Mouse (Mus musculus): ENCODE data around the gene Usp48. TPM values are rescaled to one million over a fixed set of nuclear protein-coding genes. Genes with fewer than 3 reads are reported as not detected.

The Usp48 gene
- total RNA-seq (2014; fragmentation: Nextera tagmentation) (152 and 206 TPM in 2 replicates), total RNA-seq (2017) (126 and 137 TPM in 2 replicates), polyA plus RNA-seq (2012) (30.1 and 71.2 TPM in 2 replicates)

DNA sequence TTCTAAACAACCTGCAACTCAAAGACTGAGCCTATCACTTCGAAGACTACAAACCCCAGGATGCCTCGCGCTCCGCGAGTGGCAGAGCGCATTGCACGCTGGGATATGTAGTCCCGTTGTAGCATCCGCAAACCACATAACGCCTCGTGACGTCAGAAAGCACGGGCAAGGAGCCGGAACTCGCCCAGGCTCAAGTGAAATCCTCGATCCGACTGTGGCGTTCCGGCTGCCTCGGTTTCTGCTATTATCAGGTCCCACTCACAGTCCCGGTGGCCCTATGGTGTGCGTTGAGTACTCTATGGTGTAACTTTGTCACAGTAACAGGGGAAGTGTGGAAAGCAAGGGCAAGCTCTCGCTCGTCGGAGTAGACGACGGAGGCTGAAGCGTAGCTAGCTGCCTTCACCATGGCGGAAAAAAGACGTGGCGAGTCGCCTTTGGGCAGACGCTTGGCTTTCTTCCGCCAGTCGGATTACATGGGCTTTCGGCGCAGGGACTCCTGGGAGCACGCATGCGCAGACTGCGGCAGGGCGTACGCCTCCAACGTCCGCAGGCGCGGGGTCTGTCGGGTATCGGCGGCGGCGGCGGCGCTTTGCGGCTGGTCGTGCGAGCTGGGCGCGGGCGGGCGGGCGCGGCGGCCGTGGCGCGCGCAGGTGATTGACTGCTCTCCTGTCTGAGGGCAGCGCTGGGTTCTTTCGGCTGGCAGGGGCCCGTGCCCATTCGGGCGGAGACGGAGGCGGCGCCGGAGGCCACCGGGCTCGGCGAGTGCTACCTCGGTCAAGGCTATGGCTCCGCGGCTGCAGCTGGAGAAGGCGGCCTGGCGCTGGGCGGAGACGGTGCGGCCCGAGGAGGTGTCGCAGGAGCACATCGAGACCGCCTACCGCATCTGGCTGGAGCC lies at the start of gene Usp48:
TSS of gene Usp48 (plus strand) at position 155 of the 895 bp plus-strand sequence.
- ATAC-seq (ENCODE audit: extremely low read depth, insufficient number of reproducible peaks, low FRiP score, poor library complexity, severe bottlenecking) (peak; percentile 85), DNase-seq (ENCODE audit: low spot score) (peak; percentile 91)
- Histone ChIP-seq H3K9me3 (replicated peaks) (no peaks in the 10 kb centered on the region), H3K27me3 (ENCODE audit: insufficient read depth, low read length) (peaks cover 5% of the 10 kb centered on the region; the same call in 1 of the 2 replicates), H3K36me3 (replicated peaks) (peaks cover 26% of the 10 kb centered on the region), H3K4me1 (ENCODE audit: insufficient read depth, low read depth, low read length) (peaks cover 36% of the 10 kb centered on the region), H3K4me3 (ENCODE audit: low read depth, low read length) (peak within 1 kb of the TSS; percentile 100)
- TF ChIP-seq GATA1 (IDR thresholded peaks at IDR 0.05; ENCODE audit: borderline replicate concordance, low read length), result no peak
- TF ChIP-seq POLR2AphosphoS5 (IDR thresholded peaks at IDR 0.05; ENCODE audit: insufficient replicate concordance, low read depth, low read length), result peak; percentile 86; the same call in 1 of the 2 replicates

- peaks cover 4% of the 10 kb centered on the region; the same call in 1 of the 2 replicates for H3K27me3 ChIP-seq (ENCODE audit: insufficient read depth, low read length)
- no peaks in the 10 kb centered on the region for H3K36me3 ChIP-seq (replicated peaks)
- no peak for TF ChIP-seq GATA1 (IDR thresholded peaks at IDR 0.05; ENCODE audit: borderline replicate concordance, low read length)
- no peak for TF ChIP-seq POLR2AphosphoS5 (IDR thresholded peaks at IDR 0.05; ENCODE audit: insufficient replicate concordance, low read depth, low read length)
- no peak for TF ChIP-seq TAL1 (conservative IDR thresholded peaks at IDR 0.05; ENCODE audit: low read depth, low read length)
- TF ChIP-seq GATA2 (IDR thresholded peaks at IDR 0.05; ENCODE audit: borderline replicate concordance, low read depth, low read length), result no peak
- TF ChIP-seq CTCF (IDR thresholded peaks at IDR 0.05; ENCODE audit: low read depth, low read length), result no peak
- H3K4me3 ChIP-seq (ENCODE audit: low read depth, low read length), result no peak overlapping the region
- H3K9me3 ChIP-seq (replicated peaks), result no peaks in the 10 kb centered on the region
- DNase-seq (ENCODE audit: low spot score) (no peak), ATAC-seq (ENCODE audit: extremely low read depth, insufficient number of reproducible peaks, low FRiP score, poor library complexity, severe bottlenecking) (no peak)
- H3K4me1 ChIP-seq (ENCODE audit: insufficient read depth, low read depth, low read length), result no peaks in the 10 kb centered on the region
Observed at GRCm38 (mm10) chr4:137545568-137545967, 48.0 kb upstream of the Usp48 start.

DNA sequence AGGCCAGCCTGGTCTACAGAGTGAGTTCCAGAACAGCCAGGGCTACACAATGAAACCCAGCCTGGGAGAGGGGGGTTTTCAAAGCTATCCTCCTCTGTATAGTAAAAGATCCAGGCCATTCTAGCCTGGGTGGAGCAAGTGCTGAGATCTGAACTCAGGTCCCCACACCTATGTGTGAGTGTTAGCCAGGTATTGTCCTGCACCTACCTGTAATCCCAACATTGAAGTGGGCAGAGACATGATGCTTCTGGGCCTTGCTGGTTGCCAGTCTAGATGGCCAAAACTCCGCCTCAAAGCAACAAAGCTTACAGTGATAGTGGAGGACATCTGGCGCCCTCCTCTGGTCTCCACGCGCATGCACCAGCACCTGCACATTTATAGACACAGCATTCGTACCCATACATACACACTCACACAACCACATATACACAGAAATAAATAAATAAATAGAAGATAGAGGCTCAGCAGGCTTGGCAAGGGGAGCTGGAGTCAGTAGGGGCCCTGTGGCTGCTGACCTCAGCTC lies 47.5 kb upstream of the Usp48 start:
- ATAC-seq (ENCODE audit: extremely low read depth, insufficient number of reproducible peaks, low FRiP score, poor library complexity, severe bottlenecking) (no peak), DNase-seq (ENCODE audit: low spot score) (no peak)
- no peaks in the 10 kb centered on the region for H3K36me3 ChIP-seq (replicated peaks)
- H3K27me3 ChIP-seq (ENCODE audit: insufficient read depth, low read length), result peaks cover 4% of the 10 kb centered on the region; the same call in 1 of the 2 replicates
- H3K9me3 ChIP-seq (replicated peaks), result no peaks in the 10 kb centered on the region
- TF ChIP-seq GATA2 (IDR thresholded peaks at IDR 0.05; ENCODE audit: borderline replicate concordance, low read depth, low read length) (no peak), POLR2AphosphoS5 (IDR thresholded peaks at IDR 0.05; ENCODE audit: insufficient replicate concordance, low read depth, low read length) (no peak), TAL1 (conservative IDR thresholded peaks at IDR 0.05; ENCODE audit: low read depth, low read length) (no peak), GATA1 (IDR thresholded peaks at IDR 0.05; ENCODE audit: borderline replicate concordance, low read length) (no peak), CTCF (IDR thresholded peaks at IDR 0.05; ENCODE audit: low read depth, low read length) (no peak)
- no peak overlapping the region for H3K4me3 ChIP-seq (ENCODE audit: low read depth, low read length)
- H3K4me1 ChIP-seq (ENCODE audit: insufficient read depth, low read depth, low read length), result no peaks in the 10 kb centered on the region

DNA sequence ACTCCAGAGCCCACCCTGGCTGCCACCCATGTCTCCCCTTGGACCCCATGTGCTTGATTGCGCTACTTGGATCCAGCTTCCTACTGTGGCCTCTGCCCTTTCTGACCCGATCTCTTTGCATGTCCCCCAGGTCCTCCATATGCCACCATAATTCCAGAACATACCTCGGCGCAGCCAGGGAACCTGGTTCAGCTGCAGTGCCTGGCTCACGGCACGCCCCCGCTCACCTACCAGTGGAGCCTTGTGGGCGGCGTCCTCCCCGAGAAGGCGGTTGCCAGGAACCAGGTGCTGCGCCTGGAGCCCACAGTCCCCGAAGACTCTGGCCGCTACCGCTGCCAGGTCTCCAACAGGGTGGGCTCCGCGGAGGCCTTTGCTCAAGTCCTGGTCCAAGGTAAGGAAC lies 40.1 kb upstream of the Usp48 start:
- no peak for ATAC-seq (ENCODE audit: extremely low read depth, insufficient number of reproducible peaks, low FRiP score, poor library complexity, severe bottlenecking)
- DNase-seq (ENCODE audit: low spot score), result no peak
- Histone ChIP-seq H3K9me3 (replicated peaks) (no peaks in the 10 kb centered on the region), H3K36me3 (replicated peaks) (no peaks in the 10 kb centered on the region), H3K27me3 (ENCODE audit: insufficient read depth, low read length) (peaks cover 2% of the 10 kb centered on the region; the same call in 1 of the 2 replicates), H3K4me3 (ENCODE audit: low read depth, low read length) (no peak overlapping the region), H3K4me1 (ENCODE audit: insufficient read depth, low read depth, low read length) (no peaks in the 10 kb centered on the region)
- TF ChIP-seq GATA2 (IDR thresholded peaks at IDR 0.05; ENCODE audit: borderline replicate concordance, low read depth, low read length) (no peak), CTCF (IDR thresholded peaks at IDR 0.05; ENCODE audit: low read depth, low read length) (no peak), TAL1 (conservative IDR thresholded peaks at IDR 0.05; ENCODE audit: low read depth, low read length) (no peak)

DNA sequence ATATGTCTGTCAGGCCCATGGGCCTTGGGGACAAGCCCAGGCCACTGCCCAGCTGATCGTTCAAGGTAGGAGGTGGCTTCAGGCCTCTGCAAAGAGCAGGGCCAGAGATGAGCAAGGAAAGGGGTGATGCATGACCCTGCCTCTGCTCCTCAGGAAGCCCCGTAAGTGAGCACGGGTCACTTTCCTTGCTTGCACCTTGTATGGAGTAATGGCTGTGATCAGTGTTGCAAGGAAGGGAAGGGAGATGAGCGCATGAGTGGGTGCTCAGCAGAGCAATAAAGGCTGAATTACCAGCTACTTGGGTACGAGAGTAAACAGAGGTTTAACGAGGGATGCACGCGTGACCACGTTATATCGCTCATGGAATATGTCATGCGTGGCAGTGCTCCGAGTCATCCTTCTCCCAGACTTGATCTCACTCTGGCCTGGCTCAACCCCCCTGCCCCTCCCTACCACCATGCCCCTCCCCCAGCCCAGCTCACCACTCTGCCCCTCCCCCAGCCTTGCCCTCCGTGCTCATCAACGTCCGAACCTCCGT lies 36.8 kb upstream of the Usp48 start:
- no peak overlapping the region for H3K4me3 ChIP-seq (ENCODE audit: low read depth, low read length)
- H3K9me3 ChIP-seq (replicated peaks), result no peaks in the 10 kb centered on the region
- DNase-seq (ENCODE audit: low spot score) (no peak), ATAC-seq (ENCODE audit: extremely low read depth, insufficient number of reproducible peaks, low FRiP score, poor library complexity, severe bottlenecking) (no peak)
- H3K27me3 ChIP-seq (ENCODE audit: insufficient read depth, low read length), result peaks cover 2% of the 10 kb centered on the region; the same call in 1 of the 2 replicates
- no peaks in the 10 kb centered on the region for H3K4me1 ChIP-seq (ENCODE audit: insufficient read depth, low read depth, low read length)
- no peak for TF ChIP-seq CTCF (IDR thresholded peaks at IDR 0.05; ENCODE audit: low read depth, low read length)
- no peaks in the 10 kb centered on the region for H3K36me3 ChIP-seq (replicated peaks)

DNA sequence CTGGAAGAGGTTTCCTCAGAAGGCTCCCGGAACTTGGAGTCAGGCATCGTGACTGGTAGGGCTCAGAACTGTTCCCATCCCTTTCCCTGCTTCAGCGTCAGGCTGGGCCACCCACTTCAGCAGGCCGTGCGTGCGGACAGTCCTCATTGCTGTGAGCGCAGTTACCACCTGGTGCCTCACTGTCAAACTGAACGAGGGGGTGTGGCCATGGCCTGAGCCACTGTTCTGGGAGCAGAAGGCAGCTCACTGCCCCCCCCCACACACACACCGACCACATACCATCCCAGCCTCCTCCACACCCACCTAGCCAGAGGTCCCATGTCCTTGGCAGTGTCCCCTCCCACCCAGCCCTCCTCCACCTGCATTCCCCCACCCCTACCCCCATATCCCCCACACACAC lies 23.7 kb upstream of the Usp48 start:
- Histone ChIP-seq H3K4me3 (ENCODE audit: low read depth, low read length) (no peak overlapping the region), H3K27me3 (ENCODE audit: insufficient read depth, low read length) (peaks cover 8% of the 10 kb centered on the region; the same call in 1 of the 2 replicates), H3K4me1 (ENCODE audit: insufficient read depth, low read depth, low read length) (no peaks in the 10 kb centered on the region), H3K36me3 (replicated peaks) (no peaks in the 10 kb centered on the region), H3K9me3 (replicated peaks) (no peaks in the 10 kb centered on the region)
- DNase-seq (ENCODE audit: low spot score), result no peak
- no peak for ATAC-seq (ENCODE audit: extremely low read depth, insufficient number of reproducible peaks, low FRiP score, poor library complexity, severe bottlenecking)
- no peak for TF ChIP-seq POLR2AphosphoS5 (IDR thresholded peaks at IDR 0.05; ENCODE audit: insufficient replicate concordance, low read depth, low read length)
- no peak for TF ChIP-seq TAL1 (conservative IDR thresholded peaks at IDR 0.05; ENCODE audit: low read depth, low read length)
- no peak for TF ChIP-seq GATA1 (IDR thresholded peaks at IDR 0.05; ENCODE audit: borderline replicate concordance, low read length)
- TF ChIP-seq GATA2 (IDR thresholded peaks at IDR 0.05; ENCODE audit: borderline replicate concordance, low read depth, low read length), result no peak
- no peak for TF ChIP-seq CTCF (IDR thresholded peaks at IDR 0.05; ENCODE audit: low read depth, low read length)

Measured in G1E (cell line).